Mouse (Mus musculus): ENCODE measurements around the gene Gm20532. TPM values are rescaled to one million over a fixed set of nuclear protein-coding genes. Genes with fewer than 3 reads are reported as not detected.

Gm20532 gene
- total and polyA plus RNA-seq, 3 experiments, result 0.15 TPM; not detected in 2

- no peak for DNase-seq (ENCODE audit: low read depth, low spot score)
- Histone ChIP-seq H3K27me3 (ENCODE audit: control insufficient read depth in 1 of 2, insufficient read depth in 2 of 2, low read length in 2 of 2) (no peaks in the 10 kb centered on the region; a peak in 1 of 4 replicates), H3K9me3 (replicated peaks; ENCODE audit: insufficient read depth, low read length) (no peaks in the 10 kb centered on the region), H3K4me3 (ENCODE audit: control insufficient read depth in 1 of 2, insufficient read depth in 1 of 2, low read depth in 2 of 2, low read length in 2 of 2) (no peak overlapping the region), H3K9ac (ENCODE audit: control insufficient read depth, low read depth, low read length, poor library complexity, severe bottlenecking) (no peak overlapping the region), H3K36me3 (ENCODE audit: control insufficient read depth in 1 of 2, insufficient read depth in 2 of 2, low read length in 2 of 2) (no peaks in the 10 kb centered on the region), H3K27ac (ENCODE audit: control insufficient read depth, low read depth, low read length) (no peak overlapping the region), H3K79me2 (ENCODE audit: control insufficient read depth, insufficient read depth, low read length, poor library complexity) (no peaks in the 10 kb centered on the region), H3K4me1 (ENCODE audit: control insufficient read depth in 1 of 2, insufficient read depth in 2 of 2, low read length in 2 of 2) (no peaks in the 10 kb centered on the region)
- TF ChIP-seq CHD1 (IDR thresholded peaks at IDR 0.05; ENCODE audit: low read depth, low read length), result no peak
- TF ChIP-seq EP300 (IDR thresholded peaks at IDR 0.05; ENCODE audit: low read depth in 1 of 2, low read length in 2 of 2), result no peak
- TF ChIP-seq MAFK (IDR thresholded peaks at IDR 0.05; ENCODE audit: borderline replicate concordance, low read depth, low read length), result no peak
- no peak for TF ChIP-seq RCOR1 (IDR thresholded peaks at IDR 0.05; ENCODE audit: low read depth, low read length)
- TF ChIP-seq ETS1 (IDR thresholded peaks at IDR 0.05; ENCODE audit: low read depth, low read length), result no peak
- TF ChIP-seq POLR2A (IDR thresholded peaks at IDR 0.05; ENCODE audit: control insufficient read depth in 1 of 2, insufficient read depth in 1 of 2, low read depth in 1 of 2, low read length in 2 of 2, poor library complexity in 1 of 2), result no peak
- TF ChIP-seq TBP (IDR thresholded peaks at IDR 0.05; ENCODE audit: low read depth, low read length), result no peak
- TF ChIP-seq POLR2AphosphoS5 (IDR thresholded peaks at IDR 0.05; ENCODE audit: borderline replicate concordance, low read depth, low read length), result no peak
- TF ChIP-seq TCF12 (IDR thresholded peaks at IDR 0.05; ENCODE audit: low read depth, low read length), result no peak
- TF ChIP-seq RAD21 (IDR thresholded peaks at IDR 0.05; ENCODE audit: low read depth, low read length), result no peak
- no peak for TF ChIP-seq TAL1 (IDR thresholded peaks at IDR 0.05; ENCODE audit: low read length)
- no peak for TF ChIP-seq NRF1 (IDR thresholded peaks at IDR 0.05; ENCODE audit: insufficient read depth, low read depth, low read length, poor library complexity, severe bottlenecking)
- TF ChIP-seq MAX (IDR thresholded peaks at IDR 0.05; ENCODE audit: low read length), result no peak
Measured at GRCm38 (mm10) chr2:26555076-26555475, 31.4 kb upstream of the Gm20532 start.

- Histone ChIP-seq H3K9me3 (replicated peaks; ENCODE audit: insufficient read depth, low read length) (no peaks in the 10 kb centered on the region), H3K9ac (ENCODE audit: control insufficient read depth, low read depth, low read length, poor library complexity, severe bottlenecking) (no peak overlapping the region), H3K4me3 (ENCODE audit: control insufficient read depth in 1 of 2, insufficient read depth in 1 of 2, low read depth in 2 of 2, low read length in 2 of 2) (no peak overlapping the region), H3K79me2 (ENCODE audit: control insufficient read depth, insufficient read depth, low read length, poor library complexity) (no peaks in the 10 kb centered on the region), H3K27ac (ENCODE audit: control insufficient read depth, low read depth, low read length) (no peak overlapping the region), H3K36me3 (ENCODE audit: control insufficient read depth in 1 of 2, insufficient read depth in 2 of 2, low read length in 2 of 2) (no peaks in the 10 kb centered on the region), H3K27me3 (ENCODE audit: control insufficient read depth in 1 of 2, insufficient read depth in 2 of 2, low read length in 2 of 2) (no peaks in the 10 kb centered on the region; a peak in 1 of 4 replicates), H3K4me1 (ENCODE audit: control insufficient read depth in 1 of 2, insufficient read depth in 2 of 2, low read length in 2 of 2) (no peaks in the 10 kb centered on the region)
- DNase-seq (ENCODE audit: low read depth, low spot score), result no peak
- TF ChIP-seq EP300 (IDR thresholded peaks at IDR 0.05; ENCODE audit: low read depth in 1 of 2, low read length in 2 of 2), result no peak
Measured at GRCm38 (mm10) chr2:26556535-26556993, 29.9 kb upstream of the Gm20532 start.

GRCm38 (mm10) chr2:26560506-26560905 is 25.9 kb upstream of the Gm20532 start:
- no peak overlapping the region for H3K27ac ChIP-seq (ENCODE audit: control insufficient read depth, low read depth, low read length)
- H3K4me1 ChIP-seq (ENCODE audit: control insufficient read depth in 1 of 2, insufficient read depth in 2 of 2, low read length in 2 of 2), result no peaks in the 10 kb centered on the region
- H3K4me3 ChIP-seq (ENCODE audit: control insufficient read depth in 1 of 2, insufficient read depth in 1 of 2, low read depth in 2 of 2, low read length in 2 of 2), result no peak overlapping the region
- no peaks in the 10 kb centered on the region for H3K9me3 ChIP-seq (replicated peaks; ENCODE audit: insufficient read depth, low read length)
- H3K9ac ChIP-seq (ENCODE audit: control insufficient read depth, low read depth, low read length, poor library complexity, severe bottlenecking), result no peak overlapping the region
- DNase-seq (ENCODE audit: low read depth, low spot score), result no peak
- no peaks in the 10 kb centered on the region for H3K36me3 ChIP-seq (ENCODE audit: control insufficient read depth in 1 of 2, insufficient read depth in 2 of 2, low read length in 2 of 2)
- no peak for TF ChIP-seq HCFC1 (IDR thresholded peaks at IDR 0.05; ENCODE audit: low read depth, low read length)
- TF ChIP-seq GATA1 (IDR thresholded peaks at IDR 0.05; ENCODE audit: low read depth, low read length), result no peak
- TF ChIP-seq UBTF (IDR thresholded peaks at IDR 0.05; ENCODE audit: borderline replicate concordance, insufficient read depth, low read depth, low read length), result no peak
- no peak for TF ChIP-seq MEF2A (IDR thresholded peaks at IDR 0.05; ENCODE audit: extremely low read depth, insufficient replicate concordance, low read depth, low read length, poor library complexity, severe bottlenecking)
- TF ChIP-seq ZNF384 (IDR thresholded peaks at IDR 0.05; ENCODE audit: low read depth, low read length), result no peak
- no peak for TF ChIP-seq MAZ (IDR thresholded peaks at IDR 0.05; ENCODE audit: low read depth, low read length)
- no peak for TF ChIP-seq ETS1 (IDR thresholded peaks at IDR 0.05; ENCODE audit: low read depth, low read length)
- TF ChIP-seq USF1 (IDR thresholded peaks at IDR 0.05; ENCODE audit: low read depth, low read length), result no peak
- TF ChIP-seq ZMIZ1 (IDR thresholded peaks at IDR 0.05; ENCODE audit: low read depth, low read length), result no peak
- TF ChIP-seq MYC (IDR thresholded peaks at IDR 0.05; ENCODE audit: low read depth, low read length), result no peak
- no peak for TF ChIP-seq E2F4 (IDR thresholded peaks at IDR 0.05; ENCODE audit: borderline replicate concordance, low read depth, low read length)
- no peak for TF ChIP-seq TCF12 (IDR thresholded peaks at IDR 0.05; ENCODE audit: low read depth, low read length)
- no peak for TF ChIP-seq SIN3A (IDR thresholded peaks at IDR 0.05; ENCODE audit: low read length)
- no peak for TF ChIP-seq GABPA (IDR thresholded peaks at IDR 0.05; ENCODE audit: low read depth, low read length)
- no peaks in the 10 kb centered on the region for H3K27me3 ChIP-seq (ENCODE audit: control insufficient read depth in 1 of 2, insufficient read depth in 2 of 2, low read length in 2 of 2)
- no peaks in the 10 kb centered on the region for H3K79me2 ChIP-seq (ENCODE audit: control insufficient read depth, insufficient read depth, low read length, poor library complexity)
